Mouse (Mus musculus): Measurements from ENCODE around the gene Muc1. TPM values are rescaled to one million over a fixed set of nuclear protein-coding genes. Genes with fewer than 3 reads are reported as not detected.

The Muc1 gene
- polyA plus RNA-seq (2015; fragmentation: Nextera tagmentation; extraction: Ambion mirVana): 0.93 and 1.3 TPM in 2 replicates

GRCm38 (mm10) chr3:89228836-89229235 lies at the start of gene Muc1:
TSS of gene Muc1 (plus strand) at chr3:89229057.
- H3K27ac ChIP-seq: peak within 1 kb of the TSS; percentile 86
- peaks cover 50% of the 10 kb centered on the region for H3K4me1 ChIP-seq
- WGBS: 34% methylated on average over 10 of the region's 10 CpGs
- no peak for ATAC-seq (replicated peaks)
- H3K27me3 ChIP-seq (replicated peaks): no peaks in the 10 kb centered on the region
- H3K9ac ChIP-seq: 0 out of 2 replicates have a peak within 1 kb of the TSS, but pooled peaks have one; percentile 3
- H3K9me3 ChIP-seq: no peaks in the 10 kb centered on the region
- H3K4me2 ChIP-seq: peak within 1 kb of the TSS; percentile 65
- H3K4me3 ChIP-seq: peak within 1 kb of the TSS; percentile 37
- H3K36me3 ChIP-seq (replicated peaks): no peaks in the 10 kb centered on the region

GRCm38 (mm10) chr3:89181749-89182500 lies 46.9 kb upstream of the Muc1 start:
- Histone ChIP-seq H3K27ac (no peak overlapping the region), H3K4me2 (no peak overlapping the region), H3K4me3 (no peak overlapping the region), H3K9me3 (no peaks in the 10 kb centered on the region), H3K9ac (no peak overlapping the region), H3K4me1 (peaks cover 42% of the 10 kb centered on the region), H3K36me3 (replicated peaks) (peaks cover 21% of the 10 kb centered on the region), H3K27me3 (replicated peaks) (no peaks in the 10 kb centered on the region)
- WGBS: 96% methylated on average over 27 of the region's 27 CpGs
- no peak for ATAC-seq (replicated peaks)

- H3K9ac ChIP-seq: peak overlapping the region; percentile 89; the same call in 1 of the 2 replicates
- H3K36me3 ChIP-seq (replicated peaks): peaks cover 21% of the 10 kb centered on the region
- peaks cover 44% of the 10 kb centered on the region for H3K4me1 ChIP-seq
- no peaks in the 10 kb centered on the region for H3K27me3 ChIP-seq (replicated peaks)
- H3K9me3 ChIP-seq: no peaks in the 10 kb centered on the region
- peak overlapping the region; percentile 73 for H3K4me3 ChIP-seq
- H3K4me2 ChIP-seq: peak overlapping the region; percentile 97
- peak; percentile 38 for ATAC-seq (replicated peaks)
- 58% methylated on average over 7 of the region's 7 CpGs for WGBS
- H3K27ac ChIP-seq: peak overlapping the region; percentile 93
Observed at GRCm38 (mm10) chr3:89182531-89183057, 46.3 kb upstream of the Muc1 start.

- Histone ChIP-seq H3K4me2 (peak within 1 kb of the TSS; percentile 97), H3K9me3 (no peaks in the 10 kb centered on the region), H3K36me3 (replicated peaks) (peaks cover 21% of the 10 kb centered on the region), H3K27me3 (replicated peaks) (no peaks in the 10 kb centered on the region), H3K4me1 (peaks cover 38% of the 10 kb centered on the region), H3K27ac (peak within 1 kb of the TSS; percentile 93), H3K9ac (peak within 1 kb of the TSS; percentile 89), H3K4me3 (peak within 1 kb of the TSS; percentile 73)
- WGBS: 6% methylated on average over 39 of the region's 39 CpGs
- ATAC-seq (replicated peaks): peak; percentile 94
Observed at GRCm38 (mm10) chr3:89183058-89183958, 45.5 kb upstream of the Muc1 start, which contains the start of gene Fam189b. TSS of gene Fam189b (plus strand) at chr3:89183143.

GRCm38 (mm10) chr3:89183959-89184315 lies 44.9 kb upstream of the Muc1 start:
- Histone ChIP-seq H3K9ac (peak overlapping the region; percentile 89), H3K27ac (peak overlapping the region; percentile 93), H3K4me3 (peak overlapping the region; percentile 73), H3K4me1 (peaks cover 32% of the 10 kb centered on the region), H3K27me3 (replicated peaks) (no peaks in the 10 kb centered on the region), H3K9me3 (no peaks in the 10 kb centered on the region), H3K36me3 (replicated peaks) (peaks cover 23% of the 10 kb centered on the region), H3K4me2 (peak overlapping the region; percentile 97)
- WGBS: 69% methylated on average over 6 of the region's 6 CpGs
- ATAC-seq (replicated peaks): 0 out of 2 replicates have a peak, but pooled peaks have one; percentile 2

- Histone ChIP-seq H3K4me3 (no peak overlapping the region), H3K4me2 (no peak overlapping the region), H3K27me3 (replicated peaks) (no peaks in the 10 kb centered on the region), H3K9ac (no peak overlapping the region), H3K9me3 (no peaks in the 10 kb centered on the region), H3K36me3 (replicated peaks) (peaks cover 3% of the 10 kb centered on the region; the same call in 1 of the 2 replicates), H3K27ac (no peak overlapping the region), H3K4me1 (peaks cover 25% of the 10 kb centered on the region)
- WGBS: 29% methylated on average over 23 of the region's 23 CpGs
- ATAC-seq (replicated peaks): no peak
Observed at GRCm38 (mm10) chr3:89187197-89187596, 41.7 kb upstream of the Muc1 start.

GRCm38 (mm10) chr3:89187690-89188477 lies 41.0 kb upstream of the Muc1 start:
- Histone ChIP-seq H3K36me3 (replicated peaks) (peaks cover 3% of the 10 kb centered on the region; the same call in 1 of the 2 replicates), H3K4me3 (no peak overlapping the region), H3K4me2 (no peak overlapping the region), H3K27me3 (replicated peaks) (no peaks in the 10 kb centered on the region), H3K9me3 (no peaks in the 10 kb centered on the region), H3K9ac (no peak overlapping the region), H3K4me1 (peaks cover 23% of the 10 kb centered on the region), H3K27ac (no peak overlapping the region)
- WGBS: 66% methylated on average over 18 of the region's 18 CpGs
- ATAC-seq (replicated peaks): no peak

- Histone ChIP-seq H3K9ac (no peak overlapping the region), H3K9me3 (no peaks in the 10 kb centered on the region), H3K4me2 (no peak overlapping the region), H3K27ac (no peak overlapping the region), H3K4me1 (peaks cover 21% of the 10 kb centered on the region), H3K4me3 (no peak overlapping the region), H3K27me3 (replicated peaks) (no peaks in the 10 kb centered on the region), H3K36me3 (replicated peaks) (peaks cover 3% of the 10 kb centered on the region; the same call in 1 of the 2 replicates)
- WGBS: 71% methylated on average over 12 of the region's 12 CpGs
- no peak for ATAC-seq (replicated peaks)
Observed at GRCm38 (mm10) chr3:89188478-89188875, 40.4 kb upstream of the Muc1 start.

GRCm38 (mm10) chr3:89190436-89190835 lies 38.4 kb upstream of the Muc1 start:
- Histone ChIP-seq H3K27me3 (replicated peaks) (no peaks in the 10 kb centered on the region), H3K27ac (no peak overlapping the region), H3K4me1 (0 out of 2 replicates have a peak, but pooled peaks cover 3% of the 10 kb centered on the region), H3K4me3 (no peak overlapping the region), H3K36me3 (replicated peaks) (peaks cover 3% of the 10 kb centered on the region; the same call in 1 of the 2 replicates), H3K4me2 (no peak overlapping the region), H3K9me3 (no peaks in the 10 kb centered on the region), H3K9ac (no peak overlapping the region)
- no peak for ATAC-seq (replicated peaks)
- 86% methylated on average over 8 of the region's 8 CpGs for WGBS

GRCm38 (mm10) chr3:89193351-89193750 lies 35.5 kb upstream of the Muc1 start:
- H3K9ac ChIP-seq: no peak overlapping the region
- no peaks in the 10 kb centered on the region for H3K27me3 ChIP-seq (replicated peaks)
- H3K4me1 ChIP-seq: peaks cover 10% of the 10 kb centered on the region
- H3K4me3 ChIP-seq: no peak overlapping the region
- H3K36me3 ChIP-seq (replicated peaks): 0 out of 2 replicates have a peak, but pooled peaks cover 3% of the 10 kb centered on the region
- 82% methylated on average over 1 of the region's 1 CpGs for WGBS
- H3K4me2 ChIP-seq: no peak overlapping the region
- no peak for ATAC-seq (replicated peaks)
- no peaks in the 10 kb centered on the region for H3K9me3 ChIP-seq
- no peak overlapping the region for H3K27ac ChIP-seq

GRCm38 (mm10) chr3:89193853-89194252 lies 35.0 kb upstream of the Muc1 start:
- no peaks in the 10 kb centered on the region for H3K9me3 ChIP-seq
- H3K4me3 ChIP-seq: no peak overlapping the region
- peaks cover 10% of the 10 kb centered on the region for H3K4me1 ChIP-seq
- H3K27ac ChIP-seq: no peak overlapping the region
- no peak overlapping the region for H3K4me2 ChIP-seq
- H3K27me3 ChIP-seq (replicated peaks): no peaks in the 10 kb centered on the region
- ATAC-seq (replicated peaks): no peak
- 0 out of 2 replicates have a peak, but pooled peaks cover 1% of the 10 kb centered on the region for H3K36me3 ChIP-seq (replicated peaks)
- 93% methylated on average over 2 of the region's 2 CpGs for WGBS
- no peak overlapping the region for H3K9ac ChIP-seq
